Mouse (Mus musculus) hematopoietic stem cell, adult 5-6 weeks (primary cell): Measurements from ENCODE around the gene Aqp7. TPM values are rescaled to one million over a fixed set of nuclear protein-coding genes. Genes with fewer than 3 reads are reported as not detected.
"Not testable (repeated sequence)": the region's sequence is repeated elsewhere in the genome, so short reads cannot be mapped to it uniquely, and the experiment has no call there.

Source experiments
- ATAC-seq, 2 experiments: fragments of 125-278 bp in 1 of 2; replicated peaks in 1 of 2; 2 replicates each; pipeline ENCODE4 v1.8.0; 2016 to 2017; ENCODE audit warnings: inconsistent platforms in 2 of 2, mild to moderate bottlenecking in 2 of 2, moderate number of reproducible peaks in 2 of 2, low read depth in 1 of 2, moderate TSS enrichment in 1 of 2; ENCODE audit not compliant: low FRiP score in 2 of 2, poor library complexity in 2 of 2, severe bottlenecking in 2 of 2, insufficient read depth in 1 of 2, low TSS enrichment in 1 of 2
- total RNA-seq: library from RNA; stranded (forward); fragments of 172-1452, 232-1000 nt; gene quantifications from 2 replicates; pipeline ENCODE4 v1.2.3, GENCODE M21; 2017

The Aqp7 gene
- not detected in 2 replicates for total RNA-seq

DNA sequence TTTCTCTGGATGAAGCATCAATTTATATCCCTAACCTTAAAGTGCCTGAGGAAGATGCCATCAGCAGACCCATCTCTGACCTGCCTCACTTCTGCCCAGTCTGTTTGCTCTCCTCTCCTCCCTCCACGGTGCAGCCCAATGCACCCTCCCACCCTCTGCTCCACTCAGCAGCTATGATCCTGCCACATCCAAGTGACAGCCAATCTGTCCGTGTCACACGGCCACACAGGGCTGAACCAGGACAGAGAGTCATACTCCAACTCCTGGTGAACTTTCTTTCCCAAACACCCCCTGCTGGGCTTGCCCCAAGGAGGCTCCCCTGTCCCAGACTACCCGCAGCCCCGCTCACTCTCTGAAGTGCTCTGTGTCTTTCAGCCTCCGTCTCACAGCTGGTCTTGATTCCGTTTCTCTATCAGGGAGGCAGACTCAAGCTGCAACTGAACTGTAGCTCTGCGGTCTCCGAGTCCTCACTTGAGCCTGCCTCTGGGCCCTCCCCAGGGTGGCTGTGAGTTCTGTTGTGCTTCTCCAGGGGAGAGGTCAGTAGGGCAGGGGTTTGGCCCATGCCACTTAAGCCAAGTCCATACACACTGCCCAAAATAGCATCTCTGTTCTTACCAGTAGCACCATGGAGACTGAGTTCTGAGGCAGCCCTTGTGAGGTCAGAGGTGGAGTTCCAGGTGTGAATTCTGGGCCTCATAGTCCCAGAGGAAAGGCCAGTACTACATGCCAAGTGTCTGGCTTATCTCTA lies at the start of gene Aqp7:
Aqp7 (minus strand) TSS at position 616 of the 748 bp plus-strand sequence.
- ATAC-seq: no peak

DNA sequence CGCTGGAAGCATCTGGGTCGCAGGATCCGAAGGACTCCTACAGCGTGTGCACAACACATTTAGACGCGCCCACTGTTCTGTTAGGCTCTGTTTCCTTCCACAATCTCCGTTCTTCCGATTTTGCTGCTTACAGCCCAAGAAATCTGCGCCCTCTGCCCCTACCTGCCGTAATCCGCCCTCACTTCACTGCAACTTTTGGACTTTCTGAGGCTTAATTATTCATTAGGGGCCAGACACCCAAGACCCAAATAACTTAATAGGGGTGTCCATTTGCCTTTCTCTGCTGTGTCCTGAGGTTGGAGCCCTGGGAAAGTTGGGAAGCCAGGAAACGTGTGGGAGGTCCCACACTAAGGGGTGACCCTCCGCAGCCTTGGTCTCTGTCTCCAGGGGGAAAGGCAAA lies 49.4 kb upstream of the Aqp7 start:
- no peak for ATAC-seq

DNA sequence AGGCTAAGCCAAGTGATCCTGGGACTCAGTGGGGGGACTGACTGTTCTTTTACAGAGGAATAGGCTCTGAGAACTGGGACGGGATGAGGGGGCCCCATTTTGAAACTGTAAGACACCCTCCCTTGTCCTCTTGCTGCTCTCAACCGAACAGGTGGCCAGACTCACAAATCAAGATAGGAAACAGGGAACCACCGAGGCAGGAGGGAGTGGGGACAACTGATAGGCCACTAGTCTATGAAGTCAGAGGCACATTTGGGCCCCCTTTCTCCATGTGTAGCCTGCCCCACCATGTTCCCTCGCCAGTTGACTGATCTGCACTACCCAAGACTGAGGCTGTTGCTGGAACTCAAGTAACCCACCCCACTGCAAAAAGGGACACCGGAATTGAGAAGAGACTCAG lies 48.9 kb upstream of the Aqp7 start:
- ATAC-seq: no peak

DNA sequence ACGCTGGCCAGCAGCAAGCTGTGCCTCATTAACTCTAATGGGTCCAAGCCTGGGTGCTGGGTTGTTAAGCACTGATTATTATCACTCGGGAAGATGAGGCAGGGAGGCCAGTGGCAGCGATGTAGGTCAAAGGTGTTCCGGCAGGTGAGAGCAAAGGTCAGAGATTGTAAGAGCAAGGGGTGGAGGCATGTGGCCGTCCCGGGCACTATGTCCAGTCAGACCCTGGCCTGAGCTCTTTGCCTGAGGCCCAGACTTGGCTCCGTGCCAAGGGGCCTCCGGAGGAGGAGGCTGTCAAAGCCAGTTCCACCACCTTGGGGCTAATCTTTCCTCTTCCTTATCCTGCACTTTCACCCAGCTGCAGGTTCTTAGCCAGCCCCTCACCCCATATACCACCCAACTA lies 48.2 kb upstream of the Aqp7 start:
- ATAC-seq: no peak

DNA sequence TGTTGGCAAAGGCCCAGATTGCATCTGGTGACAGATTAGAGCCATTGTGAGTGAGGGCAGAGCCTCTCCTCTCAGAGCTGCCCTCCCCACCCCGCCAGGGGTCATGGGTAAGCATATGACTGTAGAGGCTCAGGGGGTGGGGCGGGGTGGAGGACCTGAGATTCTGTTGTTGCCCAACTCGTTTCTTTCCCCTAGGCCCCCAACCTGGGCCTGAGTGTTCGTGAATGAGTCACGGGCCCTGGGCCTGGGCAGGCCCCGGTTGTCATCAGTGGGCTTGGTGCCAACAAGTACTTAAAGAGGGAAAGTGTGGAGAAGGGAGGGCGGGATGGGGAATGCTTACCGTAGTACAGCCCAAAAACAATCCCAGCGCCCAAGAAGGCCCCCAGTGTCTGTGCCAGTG lies 46.4 kb upstream of the Aqp7 start:
- ATAC-seq: no peak

DNA sequence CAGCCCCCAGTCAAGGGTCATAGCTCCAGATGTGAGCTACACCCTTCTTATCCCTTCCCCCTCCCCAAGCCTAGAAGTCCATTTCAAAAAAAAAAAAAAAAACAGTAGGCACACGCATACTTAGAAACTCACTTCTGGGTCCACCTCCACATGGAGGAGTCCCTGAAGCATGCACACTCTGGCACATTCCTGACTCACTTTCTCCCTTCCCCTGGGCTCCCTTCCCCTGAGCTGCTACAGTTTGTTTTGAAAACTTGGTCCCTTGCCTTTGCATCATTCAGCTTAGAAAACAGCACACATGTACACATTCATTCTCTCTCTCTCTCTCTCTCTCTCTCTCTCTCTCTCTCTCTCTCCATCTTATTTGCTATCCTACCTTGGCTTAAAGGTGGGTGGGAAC lies 45.0 kb upstream of the Aqp7 start:
- ATAC-seq: no peak

DNA sequence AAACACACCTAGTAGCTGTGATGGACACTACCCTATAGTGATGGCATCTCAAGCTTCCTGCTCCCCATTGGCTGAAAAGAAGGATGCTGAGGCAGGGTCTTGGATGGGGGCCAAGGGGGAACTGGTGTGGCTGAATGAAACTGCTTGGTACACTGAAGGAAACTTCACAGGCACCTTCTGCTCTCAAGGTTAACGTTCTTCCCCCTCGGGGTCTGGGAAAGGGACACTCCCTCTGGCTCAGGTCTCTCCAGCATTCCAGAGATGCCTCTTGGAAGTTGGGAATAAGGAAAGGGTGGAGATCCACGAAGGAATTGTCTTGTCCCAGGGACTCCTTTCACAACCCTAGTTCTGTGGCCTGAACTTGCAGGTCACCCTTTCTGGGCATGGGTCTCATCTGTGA lies 43.5 kb upstream of the Aqp7 start:
- no peak for ATAC-seq

DNA sequence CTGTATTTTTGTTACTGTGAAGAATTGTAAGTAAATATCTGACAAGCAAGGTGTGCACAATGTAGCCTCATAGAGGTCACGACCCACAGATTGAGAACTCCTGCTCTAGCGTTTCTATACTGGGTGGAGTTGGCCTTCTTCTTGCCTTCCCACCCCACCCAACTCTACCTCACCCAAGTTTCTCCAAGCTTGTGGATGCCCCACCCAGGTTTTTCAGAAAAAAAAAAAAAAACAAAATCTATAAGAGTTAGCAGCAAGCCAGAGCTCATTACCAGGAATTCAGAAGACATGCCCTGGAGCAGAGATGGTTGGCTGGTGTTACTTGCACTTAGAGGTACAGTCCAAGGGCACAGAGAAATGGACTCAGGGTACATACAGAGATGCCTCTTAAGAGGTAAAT lies 41.8 kb upstream of the Aqp7 start:
- ATAC-seq: no peak

DNA sequence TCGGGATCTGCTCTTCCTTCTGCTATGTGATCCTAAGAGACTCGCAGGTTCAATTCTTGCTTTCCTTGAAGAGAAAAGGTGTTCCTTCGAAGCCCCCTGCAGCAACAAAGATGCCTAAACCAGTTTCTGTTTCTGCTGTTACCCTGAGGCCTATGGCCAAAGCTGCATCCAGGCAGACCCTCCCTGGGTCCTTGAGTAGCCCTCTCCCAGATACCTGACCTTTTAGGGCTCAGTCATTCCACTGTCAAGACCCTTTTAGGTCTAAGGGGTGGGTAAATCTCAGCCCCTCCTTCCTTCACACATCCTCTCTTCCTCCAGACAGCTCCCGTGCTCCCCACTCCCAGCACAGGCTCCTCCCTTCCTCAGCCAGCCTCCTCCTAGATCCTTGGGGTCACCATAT lies 41.2 kb upstream of the Aqp7 start:
- no peak for ATAC-seq

DNA sequence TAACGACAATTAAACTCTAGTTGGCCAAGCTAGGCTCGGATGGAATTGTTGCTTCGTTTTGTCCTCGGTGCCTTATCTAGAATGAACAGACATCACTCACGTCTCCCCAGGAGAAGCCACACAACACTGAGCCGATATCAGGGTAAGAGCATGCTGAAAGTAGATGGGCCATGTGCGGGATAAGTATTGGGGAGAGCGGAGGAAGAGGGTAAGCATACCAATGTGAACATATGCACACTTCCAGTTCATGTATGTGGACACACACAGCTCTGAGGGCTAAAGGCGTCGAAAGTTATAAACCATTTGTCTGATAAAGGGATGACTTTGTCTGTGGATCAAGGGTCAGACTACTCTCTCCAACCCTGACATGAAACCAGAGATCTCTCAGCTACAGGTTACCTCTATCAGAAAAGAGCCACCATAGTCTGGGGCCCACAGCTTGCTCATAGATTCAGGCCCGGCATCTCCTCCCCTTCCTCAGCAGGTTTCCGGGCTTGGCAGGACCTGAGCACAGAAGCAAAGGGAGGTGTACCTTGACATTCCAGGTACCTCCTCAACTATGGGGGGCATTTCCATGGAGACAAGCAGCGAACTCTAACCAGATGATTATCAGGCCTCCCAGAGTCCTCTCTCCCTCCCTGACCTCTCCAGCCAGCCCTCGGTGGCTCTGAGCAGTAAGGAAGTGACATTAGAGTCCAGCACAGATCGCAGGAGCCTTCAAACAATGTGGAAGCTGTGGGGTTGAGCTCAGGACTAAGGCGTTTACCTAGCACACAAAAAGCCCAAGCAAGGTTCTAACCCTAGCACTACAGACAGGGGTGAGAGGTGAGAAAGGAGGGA lies 39.7 kb upstream of the Aqp7 start:
- ATAC-seq: peak in 1 of 2 experiments; percentile 17; a peak in 1 of 4 replicates

DNA sequence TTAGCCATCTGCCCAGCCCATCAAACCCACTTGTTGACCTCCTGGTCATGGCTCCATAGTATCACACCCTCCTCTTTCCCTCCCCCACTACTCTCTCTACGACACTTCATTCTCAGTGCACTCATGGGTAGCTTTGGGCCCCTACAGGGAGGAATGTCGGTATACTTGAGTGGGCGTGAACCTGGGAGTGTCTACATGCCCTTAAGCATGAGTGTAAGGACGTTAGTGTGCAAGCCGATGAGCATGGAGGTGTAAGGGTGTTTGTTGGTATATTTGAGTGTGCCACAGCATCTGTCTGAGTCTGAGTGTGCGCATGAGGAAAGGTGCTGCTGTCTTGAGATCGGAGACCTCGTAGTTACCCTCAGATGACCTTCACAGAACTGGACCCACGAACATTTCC lies 39.0 kb upstream of the Aqp7 start:
- no peak for ATAC-seq

DNA sequence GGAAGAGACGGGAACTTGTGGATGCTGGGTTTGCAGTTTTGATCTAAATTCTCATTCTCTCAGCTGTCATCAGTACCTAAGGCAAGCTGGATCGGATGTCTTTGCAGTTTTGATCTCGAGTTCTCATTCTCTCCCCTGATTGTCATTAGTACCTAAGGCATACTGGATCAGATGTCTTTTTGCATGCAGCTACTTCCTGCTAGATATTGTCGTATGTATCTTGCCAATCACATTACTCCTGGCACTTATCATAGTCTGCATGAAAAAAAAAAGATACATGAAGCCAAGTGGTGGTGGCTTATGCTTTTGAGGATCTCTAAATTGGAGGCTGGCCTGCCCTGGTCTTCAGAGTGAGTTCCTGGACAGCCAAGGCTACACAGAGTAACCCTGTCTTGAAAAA lies 36.9 kb upstream of the Aqp7 start:
- no peak for ATAC-seq

DNA sequence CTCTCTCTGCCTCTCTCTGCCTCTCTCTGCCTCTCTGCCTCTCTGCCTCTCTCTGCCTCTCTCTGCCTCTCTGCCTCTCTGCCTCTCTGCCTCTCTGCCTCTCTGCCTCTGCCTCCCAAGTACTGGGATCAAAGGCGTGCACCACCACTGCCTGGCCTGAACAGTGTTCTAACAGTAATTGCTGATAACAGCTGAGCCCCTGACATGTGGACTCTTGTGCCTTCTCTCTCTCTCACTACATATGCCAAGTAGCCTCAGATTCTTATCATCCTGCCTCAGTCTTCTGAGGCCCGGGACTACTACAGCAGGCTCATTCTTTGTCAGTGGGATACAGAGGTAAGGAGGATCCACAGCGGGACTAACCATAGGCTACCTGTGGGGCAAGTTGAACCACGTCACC lies 34.9 kb upstream of the Aqp7 start:
- not testable (repeated sequence) for ATAC-seq

DNA sequence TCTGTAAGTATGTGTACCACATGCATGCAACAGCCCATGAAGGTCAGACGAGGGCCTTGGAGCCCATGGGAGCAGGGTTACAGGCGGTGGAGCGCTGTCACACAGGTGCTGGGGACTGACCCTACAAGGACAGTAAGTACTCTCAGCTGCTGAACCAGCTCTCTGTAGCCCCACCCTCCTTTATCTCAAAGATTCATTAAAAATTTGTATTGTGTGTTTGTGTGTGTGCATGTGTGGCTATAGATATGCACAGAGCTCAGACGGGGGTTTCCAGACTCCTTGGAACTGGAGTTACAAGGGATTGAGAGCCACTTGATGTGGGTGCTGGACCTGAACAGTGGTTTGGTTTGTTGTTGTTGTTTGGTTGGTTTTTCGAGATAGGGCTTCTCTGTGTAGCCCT lies 33.8 kb upstream of the Aqp7 start:
- no peak; a peak in 1 of 4 replicates for ATAC-seq

DNA sequence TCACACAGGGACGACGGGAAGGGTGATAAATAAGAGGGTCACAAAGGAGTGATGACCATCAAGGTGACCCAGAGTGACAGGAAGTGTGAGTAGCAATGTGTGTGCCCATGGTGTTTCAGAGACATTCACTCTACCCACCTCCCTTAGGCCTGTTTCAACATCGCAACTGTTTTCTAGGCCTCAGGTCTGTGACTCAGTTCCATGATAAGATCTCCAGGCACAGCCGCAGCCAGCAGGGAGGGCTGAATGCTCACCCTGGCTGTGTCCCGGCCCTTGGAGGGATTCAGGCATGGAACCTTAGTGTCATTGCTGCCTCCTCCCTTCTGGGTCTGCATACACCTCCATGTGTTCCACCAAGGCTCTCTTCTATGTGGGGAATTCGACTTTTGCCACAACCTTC lies 30.8 kb upstream of the Aqp7 start:
- no peak for ATAC-seq

DNA sequence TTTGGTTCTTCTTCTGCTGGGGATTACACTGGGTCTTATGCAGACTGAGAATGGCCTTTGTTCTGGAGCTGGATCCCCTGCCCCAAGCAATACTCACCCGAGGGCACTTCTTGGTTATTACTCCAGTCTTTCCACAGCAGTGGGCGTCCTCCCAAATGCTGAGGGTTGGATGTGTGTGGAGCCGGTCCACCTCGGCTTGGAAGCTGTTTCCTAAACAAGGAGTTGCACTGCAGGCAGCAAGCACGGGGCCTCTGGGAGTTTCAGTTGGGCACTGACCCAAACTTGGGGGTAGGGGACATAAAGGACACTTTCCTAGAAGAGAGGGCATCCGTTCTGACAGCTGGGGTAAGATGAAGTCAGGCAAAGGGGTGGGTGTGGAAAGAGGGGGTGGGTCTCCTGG lies 26.5 kb upstream of the Aqp7 start:
- ATAC-seq: no peak

DNA sequence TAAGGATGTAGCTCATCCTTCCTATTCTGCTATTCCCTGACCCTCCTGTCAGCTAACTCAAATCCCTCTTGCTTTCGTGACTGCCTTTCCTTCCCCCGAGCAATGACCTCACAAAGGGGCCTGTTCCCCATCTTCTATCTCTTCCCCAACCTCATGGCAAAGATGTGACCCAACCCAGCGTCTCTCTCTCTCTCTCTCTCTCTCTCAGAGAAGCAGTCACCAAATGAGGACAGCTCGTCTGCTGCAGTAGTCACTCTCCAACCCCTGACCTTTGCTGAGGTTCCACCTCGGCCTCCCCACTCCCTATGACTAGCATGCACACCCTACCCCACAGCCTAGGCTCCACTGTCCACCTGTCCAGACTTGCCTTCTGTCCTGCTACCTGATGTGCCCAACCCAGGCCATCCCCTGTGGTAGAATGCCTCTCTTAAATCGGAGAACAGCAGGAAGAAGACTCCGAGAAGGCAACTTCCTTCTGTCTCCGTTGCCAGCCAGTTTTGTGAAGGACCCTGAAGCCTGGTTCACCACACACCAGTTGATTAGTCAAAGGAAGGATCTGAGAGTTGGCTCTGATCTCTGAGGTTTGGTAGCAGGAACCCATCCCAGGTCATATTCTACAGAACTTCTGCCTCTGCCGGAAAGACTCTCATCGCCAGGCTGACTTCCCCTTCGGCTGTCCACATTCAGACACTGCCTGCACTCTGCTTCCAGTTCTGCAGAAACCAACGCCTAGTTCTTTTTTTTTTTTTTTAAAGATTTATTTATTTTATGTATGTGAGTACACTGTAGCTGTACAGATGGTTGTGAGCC lies 25.3 kb upstream of the Aqp7 start:
- peak; percentile 89 to 94 for ATAC-seq
